Mouse (Mus musculus) myocyte (in vitro differentiated cells): ENCODE data around the gene Ptprj. TPM values are rescaled to one million over a fixed set of nuclear protein-coding genes. Genes with fewer than 3 reads are reported as not detected.

Source experiments
- H3K27me3 ChIP-seq: one replicate; pipeline ENCODE4 v1.6.1; 2011; ENCODE audit not compliant: control insufficient read depth, insufficient read depth, insufficient read length
- H3K36me3 ChIP-seq: one replicate; pipeline ENCODE4 v1.6.1; 2011; ENCODE audit not compliant: control insufficient read depth, insufficient read depth
- H3K4me2 ChIP-seq: one replicate; pipeline ENCODE4 v1.6.1; 2011; ENCODE audit warnings: low read depth, control low read depth
- H3K4me3 ChIP-seq: one replicate; pipeline ENCODE4 v1.5.1; 2011; ENCODE audit warnings: mild to moderate bottlenecking, control low read depth, moderate library complexity
- H3K79me2 ChIP-seq: one replicate; pipeline ENCODE4 v1.6.1; 2011; ENCODE audit not compliant: control insufficient read depth, insufficient read depth
- H3ac ChIP-seq: one replicate; pipeline ENCODE4 v1.6.1; 2011; ENCODE audit not compliant: control insufficient read depth, insufficient read length
- CEBPB ChIP-seq: IDR thresholded peaks from 2 replicates; pipeline ENCODE4 v1.6.1; 2011; ENCODE audit warnings: mild to moderate bottlenecking, moderate library complexity; ENCODE audit not compliant: poor library complexity, insufficient read depth, severe bottlenecking
- E2F4 ChIP-seq: IDR thresholded peaks from one replicate; pipeline ENCODE4 v1.6.1; 2011; ENCODE audit warnings: mild to moderate bottlenecking, control low read depth, moderate library complexity; ENCODE audit not compliant: insufficient read depth
- MAX ChIP-seq: IDR thresholded peaks from one replicate; pipeline ENCODE4 v1.6.1; 2011; ENCODE audit warnings: low read depth, mild to moderate bottlenecking, control low read depth
- MYOD1 ChIP-seq, 3 experiments: IDR thresholded peaks; one replicate each; pipeline ENCODE4 v1.6.1; 2011; ENCODE audit warnings: control low read depth in 2 of 3, low read depth in 2 of 3, mild to moderate bottlenecking in 2 of 3, moderate library complexity in 1 of 3; ENCODE audit not compliant: insufficient read length in 2 of 3, control insufficient read depth in 1 of 3
- MYOG ChIP-seq, 3 experiments: IDR thresholded peaks; one replicate each; pipeline ENCODE4 v1.6.1; 2011; ENCODE audit warnings: control low read depth in 2 of 3, low read depth in 2 of 3, mild to moderate bottlenecking in 2 of 3; ENCODE audit not compliant: insufficient read length in 2 of 3, control insufficient read depth in 1 of 3, insufficient read depth in 1 of 3
- POLR2A ChIP-seq: IDR thresholded peaks from one replicate; pipeline ENCODE4 v1.6.1; 2011; ENCODE audit warnings: low read depth, mild to moderate bottlenecking, control low read depth, moderate library complexity; ENCODE audit not compliant: insufficient read length
- POLR2AphosphoS2 ChIP-seq: IDR thresholded peaks from one replicate; pipeline ENCODE4 v1.6.1; 2011; ENCODE audit warnings: low read depth, control low read depth; ENCODE audit not compliant: insufficient read length
- REST ChIP-seq: IDR thresholded peaks from one replicate; pipeline ENCODE4 v1.6.1; 2011; ENCODE audit warnings: mild to moderate bottlenecking, control low read depth, moderate library complexity; ENCODE audit not compliant: insufficient read depth, insufficient read length
- SRF ChIP-seq: IDR thresholded peaks from one replicate; pipeline ENCODE4 v1.6.1; 2011; ENCODE audit warnings: low read depth; ENCODE audit not compliant: control insufficient read depth, insufficient read length
- TCF12 ChIP-seq: IDR thresholded peaks from one replicate; pipeline ENCODE4 v1.6.1; 2011; ENCODE audit warnings: mild to moderate bottlenecking, control low read depth; ENCODE audit not compliant: poor library complexity, insufficient read depth, severe bottlenecking
- TCF3 ChIP-seq: IDR thresholded peaks from one replicate; pipeline ENCODE4 v1.6.1; 2011; ENCODE audit warnings: low read depth, control low read depth; ENCODE audit not compliant: insufficient read length
- USF1 ChIP-seq: IDR thresholded peaks from one replicate; pipeline ENCODE4 v1.6.1; 2011; ENCODE audit warnings: low read depth, mild to moderate bottlenecking, control low read depth, moderate library complexity
- polyA plus RNA-seq: library from polyadenylated mRNA; unstranded; fragments of >200 nt; fragmentation: generic; extraction: Trizol; gene quantifications from one replicate; pipeline ENCODE4 v1.2.1, GENCODE M21; 2012; ENCODE audit warnings: missing spikeins

Gene Ptprj
- polyA plus RNA-seq, 1 experiment = 1.6 TPM

- H3K4me2 ChIP-seq = peak overlapping the region; percentile 72
- no peak overlapping the region for H3K4me3 ChIP-seq
- H3ac ChIP-seq = no peak overlapping the region
- H3K79me2 ChIP-seq = no peaks in the 10 kb centered on the region
- TF ChIP-seq TCF12 (no peak), MYOD1 (IDR thresholded peaks at IDR 0.05; ENCODE audit: control insufficient read depth in 1 of 3, insufficient read length in 2 of 3, low read depth in 2 of 3) (no peak), MYOG (IDR thresholded peaks at IDR 0.05; ENCODE audit: control insufficient read depth in 1 of 3, insufficient read depth in 1 of 3, insufficient read length in 2 of 3, low read depth in 2 of 3) (no peak), USF1 (no peak)
- no peaks in the 10 kb centered on the region for H3K27me3 ChIP-seq
- no peaks in the 10 kb centered on the region for H3K36me3 ChIP-seq
Observed at GRCm38 (mm10) chr2:90613006-90613405, 32.6 kb upstream of the Ptprj start.

- Histone ChIP-seq H3K4me2 (peak overlapping the region; percentile 74), H3K79me2 (no peaks in the 10 kb centered on the region), H3K27me3 (no peaks in the 10 kb centered on the region), H3K36me3 (no peaks in the 10 kb centered on the region), H3K4me3 (no peak overlapping the region), H3ac (no peak overlapping the region)
- TF ChIP-seq MYOG (IDR thresholded peaks at IDR 0.05; ENCODE audit: control insufficient read depth in 1 of 3, insufficient read depth in 1 of 3, insufficient read length in 2 of 3, low read depth in 2 of 3) (peak in 1 of 3 experiments; percentile 13), MYOD1 (IDR thresholded peaks at IDR 0.05; ENCODE audit: control insufficient read depth in 1 of 3, insufficient read length in 2 of 3, low read depth in 2 of 3) (peak in 1 of 3 experiments; percentile 6), TCF12 (no peak)
Observed at GRCm38 (mm10) chr2:90611959-90612571, 31.6 kb upstream of the Ptprj start.

- Histone ChIP-seq H3K79me2 (no peaks in the 10 kb centered on the region), H3K27me3 (no peaks in the 10 kb centered on the region)
- TF ChIP-seq E2F4 (no peak), POLR2AphosphoS2 (no peak), USF1 (no peak), CEBPB (no peak), TCF3 (no peak), TCF12 (no peak)
Observed at GRCm38 (mm10) chr2:90601056-90601455, 20.6 kb upstream of the Ptprj start.

GRCm38 (mm10) chr2:90588141-90588540 lies 7.7 kb upstream of the Ptprj start:
- Histone ChIP-seq H3ac (no peak overlapping the region), H3K27me3 (no peaks in the 10 kb centered on the region), H3K79me2 (no peaks in the 10 kb centered on the region), H3K4me2 (no peak overlapping the region), H3K4me3 (no peak overlapping the region), H3K36me3 (no peaks in the 10 kb centered on the region)
- no peak for TF ChIP-seq CEBPB

More at GRCm38 (mm10) chr2:90601056-90601455, 20.6 kb upstream of the Ptprj start:
- Histone ChIP-seq H3ac (no peak overlapping the region), H3K4me3 (no peak overlapping the region), H3K36me3 (no peaks in the 10 kb centered on the region), H3K4me2 (no peak overlapping the region)

- H3K4me3 ChIP-seq = no peak overlapping the region
- no peaks in the 10 kb centered on the region for H3K79me2 ChIP-seq
- no peak overlapping the region for H3K4me2 ChIP-seq
- H3K36me3 ChIP-seq = no peaks in the 10 kb centered on the region
- H3K27me3 ChIP-seq = no peaks in the 10 kb centered on the region
- H3ac ChIP-seq = no peak overlapping the region
- no peak for TF ChIP-seq E2F4
- TF ChIP-seq REST = no peak
- no peak for TF ChIP-seq USF1
- TF ChIP-seq POLR2A = no peak
- no peak for TF ChIP-seq MAX
- TF ChIP-seq TCF12 = no peak
- no peak for TF ChIP-seq TCF3
- no peak for TF ChIP-seq POLR2AphosphoS2
- TF ChIP-seq CEBPB = no peak
- TF ChIP-seq SRF = no peak
- no peak for TF ChIP-seq MYOG (IDR thresholded peaks at IDR 0.05; ENCODE audit: control insufficient read depth in 1 of 3, insufficient read depth in 1 of 3, insufficient read length in 2 of 3, low read depth in 2 of 3)
- TF ChIP-seq MYOD1 (IDR thresholded peaks at IDR 0.05; ENCODE audit: control insufficient read depth in 1 of 3, insufficient read length in 2 of 3, low read depth in 2 of 3) = no peak
Observed at GRCm38 (mm10) chr2:90584506-90584905, 4.1 kb upstream of the Ptprj start.
